Mouse (Mus musculus) monocyte, adult 2 months (primary cell): ENCODE data around the gene Egfr.

ENCODE experiments used
- DNase-seq, 2 experiments: peaks; one replicate each; pipeline ENCODE4 v3.0.0; 2022; ENCODE audit warnings: low spot score in 2 of 2, low read depth in 1 of 2

Gene Egfr

DNA sequence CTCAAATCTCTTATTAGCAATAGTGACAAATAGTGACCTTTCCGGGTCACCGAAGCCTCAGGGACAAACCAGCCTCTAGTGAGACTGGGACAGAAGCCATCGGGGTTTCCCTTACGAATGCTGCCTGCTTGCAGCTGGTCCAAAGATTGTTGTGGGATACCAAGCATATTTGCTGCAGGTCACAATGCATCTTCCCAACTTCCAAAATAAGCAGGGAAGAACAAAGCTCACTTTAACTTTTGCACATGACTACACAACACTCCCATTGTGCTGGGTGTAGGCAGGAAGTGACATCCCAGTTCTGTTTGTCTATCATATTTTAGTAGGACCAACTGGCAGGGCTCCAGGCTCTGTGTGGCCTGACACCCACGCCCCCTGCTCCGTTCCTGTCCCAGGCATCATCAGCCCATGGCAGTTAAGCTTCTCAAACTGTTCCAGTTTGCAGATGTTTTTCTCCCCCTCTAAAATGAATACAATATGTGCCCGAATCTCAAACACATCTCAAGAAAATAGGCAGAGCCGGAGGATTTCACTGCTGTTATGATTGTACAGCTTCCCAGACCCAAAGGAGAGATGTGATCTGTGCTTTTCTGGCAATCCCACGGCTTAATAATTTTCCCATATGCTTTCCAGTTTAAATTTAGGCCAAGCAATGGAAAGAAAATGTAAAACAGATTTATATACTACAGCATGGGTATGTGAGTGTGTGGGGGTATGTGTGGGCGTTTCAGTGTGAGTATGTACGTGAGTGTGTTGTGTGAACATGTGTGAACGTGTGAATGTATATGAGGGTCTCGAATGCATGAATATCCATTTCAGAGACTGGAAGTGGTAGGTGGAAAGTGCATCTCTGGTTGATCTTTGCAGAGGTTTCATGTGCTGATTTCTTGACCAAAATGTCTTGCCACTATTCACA lies 143.7 kb downstream of the Egfr start:
- no peak for DNase-seq

- no peak for DNase-seq
Measured at GRCm38 (mm10) chr11:16897681-16898080, 145.7 kb downstream of the Egfr start.

- no peak for DNase-seq
Measured at GRCm38 (mm10) chr11:16900182-16900581, 148.2 kb downstream of the Egfr start.

DNA sequence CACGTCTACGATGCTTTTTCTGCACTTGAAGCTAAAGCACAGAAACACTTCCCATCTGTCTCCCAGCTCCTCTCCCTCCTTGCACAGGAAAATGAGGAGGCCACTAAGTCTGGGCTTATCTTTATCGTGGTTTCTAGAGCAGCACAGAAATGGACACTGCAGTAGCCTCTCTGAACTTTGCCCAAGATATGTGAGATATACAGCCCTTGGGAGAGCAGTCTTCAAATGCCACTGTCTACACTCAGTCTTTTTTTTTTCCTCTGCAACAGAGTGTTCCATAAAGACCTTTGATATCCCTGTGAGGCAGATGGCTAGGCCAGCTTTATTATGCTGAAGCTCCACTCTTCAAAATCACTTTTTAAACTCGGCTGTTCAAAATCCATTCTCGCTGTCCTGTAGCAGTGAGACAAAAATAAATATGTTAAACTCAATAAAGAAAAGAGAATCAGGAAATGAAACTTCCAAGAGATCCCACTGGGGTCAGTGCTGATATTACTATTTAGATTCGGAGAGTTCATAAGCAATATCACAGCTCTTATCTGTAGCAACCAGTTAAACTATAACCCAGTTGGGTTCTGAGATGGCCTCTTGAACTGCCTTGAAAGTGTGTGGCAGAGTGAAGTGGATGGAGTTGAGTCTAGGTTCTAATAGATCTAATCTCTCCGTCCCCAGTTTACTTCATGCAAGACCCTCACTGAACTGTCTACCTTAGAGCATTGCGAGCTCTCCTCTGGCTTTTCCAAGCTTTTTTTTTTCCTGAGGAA lies 148.8 kb downstream of the Egfr start:
- DNase-seq: no peak

GRCm38 (mm10) chr11:16904302-16905011 lies 152.5 kb downstream of the Egfr start:
- no peak for DNase-seq

- no peak for DNase-seq
Measured at GRCm38 (mm10) chr11:16905012-16905332, 153.0 kb downstream of the Egfr start.

DNA sequence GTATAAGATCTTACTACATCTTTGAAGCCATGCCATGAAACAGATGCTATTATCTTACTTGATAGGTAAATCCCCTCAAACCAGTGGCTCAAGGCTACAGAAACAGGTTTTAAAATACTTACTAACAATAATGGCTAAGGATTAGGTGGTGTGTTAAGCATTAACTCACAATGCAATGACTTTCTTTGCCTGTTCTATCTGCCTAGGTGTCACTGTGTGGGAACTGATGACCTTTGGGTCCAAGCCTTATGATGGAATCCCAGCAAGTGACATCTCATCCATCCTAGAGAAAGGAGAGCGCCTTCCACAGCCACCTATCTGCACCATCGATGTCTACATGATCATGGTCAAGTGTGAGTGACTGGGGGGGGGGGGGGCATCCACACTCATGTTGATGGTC lies 154.5 kb downstream of the Egfr start:
- DNase-seq: no peak

GRCm38 (mm10) chr11:16907517-16908129 lies 155.6 kb downstream of the Egfr start:
- no peak for DNase-seq

DNA sequence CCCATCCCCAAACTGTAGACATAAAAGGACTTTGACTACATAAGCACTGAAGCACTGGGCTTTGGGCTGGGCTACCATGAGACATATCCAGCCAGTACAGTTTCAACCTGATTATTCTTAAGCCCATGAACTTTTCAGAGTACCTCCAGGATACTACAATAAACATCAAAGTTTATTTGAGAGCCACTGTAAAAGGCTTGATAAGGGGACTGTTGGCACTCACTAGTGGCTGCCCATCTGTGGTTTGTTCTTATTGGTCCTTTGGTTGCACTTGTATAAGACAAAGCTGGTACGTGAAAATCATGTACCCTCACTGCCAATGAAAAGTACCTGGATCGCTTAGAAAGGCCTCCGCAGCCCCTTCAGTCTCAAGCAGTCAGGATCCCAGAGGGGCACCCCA lies 162.8 kb downstream of the Egfr start:
- no peak for DNase-seq

GRCm38 (mm10) chr11:16915850-16916249 lies 163.8 kb downstream of the Egfr start:
- DNase-seq: no peak

- no peak for DNase-seq
Measured at GRCm38 (mm10) chr11:16917512-16917911, 165.5 kb downstream of the Egfr start.

GRCm38 (mm10) chr11:16932159-16932558 lies 180.2 kb downstream of the Egfr start:
- DNase-seq: peak in 1 of 2 experiments; percentile 5

DNA sequence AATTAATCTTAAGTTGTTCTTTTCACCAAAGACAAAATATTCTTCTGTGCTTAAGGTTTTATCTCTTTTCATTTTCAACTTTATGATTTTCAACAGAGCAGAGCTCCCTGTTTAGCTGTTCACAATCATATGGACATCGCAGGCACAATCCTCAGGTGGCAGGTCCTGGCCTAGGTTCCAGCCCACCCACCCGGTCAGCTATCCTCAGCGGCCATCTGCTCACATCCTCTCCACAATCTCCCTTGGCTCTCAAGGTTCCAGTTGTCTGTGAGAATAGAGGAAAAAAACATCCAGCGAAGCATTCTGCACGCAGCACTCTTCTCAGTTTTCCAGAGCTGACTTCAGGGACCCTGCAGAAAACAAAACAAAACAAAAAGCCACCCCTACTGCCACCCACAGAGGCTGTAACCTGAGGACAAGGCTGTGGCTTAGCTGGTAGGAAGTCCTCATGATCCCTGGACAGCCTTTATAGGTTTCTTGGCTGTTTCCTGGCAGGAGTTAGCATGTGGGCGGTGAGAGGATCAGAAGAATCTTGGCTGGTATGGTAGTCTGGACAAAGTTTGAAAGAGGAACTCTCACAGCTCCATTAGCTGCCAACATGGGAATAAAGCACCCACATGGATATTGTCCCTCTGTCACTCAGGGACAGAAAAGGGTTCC lies 183.7 kb downstream of the Egfr start:
- DNase-seq: no peak

DNA sequence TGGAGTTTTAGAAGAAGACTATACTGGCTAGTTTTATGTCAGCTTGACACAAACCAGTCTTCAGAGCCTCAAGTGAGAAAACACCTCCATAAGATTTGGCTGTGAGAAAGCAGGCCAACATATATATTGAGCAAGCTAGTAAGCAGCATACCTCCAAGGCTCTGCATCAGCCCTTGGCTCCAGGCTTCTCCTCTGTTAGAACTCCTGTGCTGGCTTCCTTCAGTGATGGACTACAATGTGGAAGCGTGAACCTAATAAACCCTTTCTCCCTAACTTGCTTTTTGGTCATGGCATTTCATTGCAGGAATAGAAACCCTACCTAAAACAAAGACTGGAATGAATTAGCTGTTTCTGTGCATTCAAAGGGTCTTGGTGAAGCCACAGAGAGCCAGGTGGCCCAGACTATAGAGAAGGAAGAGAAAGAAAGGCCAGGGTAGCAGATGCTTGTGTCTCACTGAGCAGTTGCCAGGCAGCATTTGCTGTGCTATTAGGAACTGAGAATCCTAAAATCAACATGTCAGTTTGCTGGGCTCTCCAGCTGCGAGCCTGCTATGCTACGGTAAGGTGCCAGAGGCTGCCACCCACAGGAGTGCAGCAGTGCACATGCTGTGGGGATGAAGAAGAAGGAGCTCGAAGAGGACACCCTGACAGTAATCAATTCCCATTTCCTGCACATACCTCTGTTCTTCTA lies 189.2 kb downstream of the Egfr start:
- no peak for DNase-seq

GRCm38 (mm10) chr11:16941973-16942452 lies 190.0 kb downstream of the Egfr start:
- no peak for DNase-seq

- DNase-seq: no peak
Measured at GRCm38 (mm10) chr11:16943016-16943415, 191.0 kb downstream of the Egfr start.

DNA sequence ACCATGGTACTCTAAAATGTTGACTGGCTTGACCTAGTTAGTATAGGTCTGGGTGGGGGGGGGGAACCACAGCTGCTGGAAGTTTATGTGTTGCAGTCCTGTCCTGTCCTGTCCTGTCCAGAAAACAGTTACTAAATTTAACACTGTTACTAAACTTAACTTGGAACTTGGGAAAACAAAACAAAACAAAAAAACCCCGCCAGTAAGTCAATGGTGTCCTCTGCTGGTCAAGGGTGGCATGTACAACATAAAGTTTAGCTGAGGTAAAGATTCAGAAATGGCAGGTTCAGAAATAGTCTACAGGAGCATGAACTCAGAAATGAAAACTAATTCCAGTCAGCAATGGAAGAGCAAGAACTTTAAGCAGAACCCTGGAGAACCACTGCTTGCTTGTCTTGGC lies 196.8 kb downstream of the Egfr start:
- DNase-seq: no peak

DNA sequence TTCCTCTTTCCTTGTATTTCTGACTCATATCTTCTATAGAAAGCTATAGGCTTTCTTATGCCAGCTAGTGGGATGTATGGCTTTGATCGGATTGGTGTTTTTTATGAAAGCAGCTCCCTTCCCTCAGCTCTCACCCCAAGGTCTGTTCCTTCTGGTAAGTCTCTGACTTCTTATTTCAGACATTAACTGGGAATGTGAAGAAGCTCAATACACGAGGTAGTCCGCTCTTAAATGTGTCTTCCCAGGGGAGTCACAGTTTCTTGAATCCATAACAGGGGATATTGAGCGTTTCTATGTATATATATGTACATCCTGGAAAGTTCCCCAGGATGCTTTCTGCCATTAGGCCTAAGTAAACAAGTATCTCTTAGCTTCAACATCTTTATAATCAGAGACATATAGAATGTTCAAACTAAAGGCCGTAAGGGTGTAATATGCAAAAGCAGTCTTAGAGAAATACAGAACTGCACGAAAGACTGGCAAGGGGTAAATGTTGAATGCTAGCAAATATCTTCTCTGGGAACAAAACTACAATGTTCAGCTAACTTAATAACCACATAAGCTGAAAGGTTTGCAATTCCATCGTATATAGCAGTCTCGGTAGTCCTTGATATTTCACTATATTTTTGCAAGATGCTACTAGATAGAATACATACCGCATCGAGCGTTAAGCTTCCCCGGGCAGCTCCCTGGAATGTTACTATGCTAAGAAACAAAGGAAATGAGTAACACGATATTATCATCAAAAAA lies 198.4 kb downstream of the Egfr start:
- no peak for DNase-seq
